Mouse (Mus musculus) forebrain, embryonic 12.5 days (tissue): ENCODE results near the gene Fbxl18. TPM values are rescaled to one million over a fixed set of nuclear protein-coding genes. Genes with fewer than 3 reads are reported as not detected.
A peak's percentile ranks its signal among the peaks of the same experiment; 100 is the strongest.

Experiments
- ATAC-seq: fragments of 200-750 bp; cut with Nextera tagmentation; 2 replicates; pipeline ENCODE4 v1.8.0; 2017; ENCODE audit warnings: moderate TSS enrichment; ENCODE audit not compliant: low FRiP score
- H3K27ac ChIP-seq: fragments of 300-500 bp; sonication (generic); 2 replicates; pipeline ENCODE4 v1.5.1; 2016; ENCODE audit warnings: mild to moderate bottlenecking
- H3K27me3 ChIP-seq: fragments of 300-500 bp; sonication (generic); 2 replicates; pipeline ENCODE4 v1.6.1; 2016; ENCODE audit warnings: mild to moderate bottlenecking
- H3K36me3 ChIP-seq: fragments of 300-500 bp; sonication (generic); replicated peaks from 2 replicates; pipeline ENCODE4 v1.6.1; 2016; ENCODE audit warnings: mild to moderate bottlenecking
- H3K4me1 ChIP-seq: fragments of 300-500 bp; sonication (generic); 2 replicates; pipeline ENCODE4 v1.6.1; 2016
- H3K4me2 ChIP-seq: fragments of 300-500 bp; sonication (generic); 2 replicates; pipeline ENCODE4 v1.6.1; 2016; ENCODE audit warnings: mild to moderate bottlenecking, moderate library complexity
- H3K4me3 ChIP-seq: fragments of 300-500 bp; sonication (generic); replicated peaks from 2 replicates; pipeline ENCODE4 v1.5.1; 2016; ENCODE audit warnings: mild to moderate bottlenecking
- H3K9ac ChIP-seq: fragments of 300-500 bp; sonication (generic); 2 replicates; pipeline ENCODE4 v1.6.1; 2016; ENCODE audit warnings: mild to moderate bottlenecking
- H3K9me3 ChIP-seq: fragments of 300-500 bp; sonication (generic); 2 replicates; pipeline ENCODE4 v1.6.1; 2016
- WGBS: fragments of 180-500 bp; shearing (Covaris S2); methylation state at CpG from one replicate; pipeline ENCODE4 v1.1.7; 2016; 5-methylcytosine and 5-hydroxymethylcytosine counted together
- polyA plus RNA-seq: library from polyadenylated mRNA; unstranded; fragments of >200 nt; fragmentation: Nextera tagmentation; extraction: Ambion mirVana; gene quantifications from 2 replicates; pipeline ENCODE4 v1.2.1, GENCODE M21; 2016

Fbxl18 gene
- polyA plus RNA-seq, 1 experiment from 2014 or later, result 24.6 TPM

DNA sequence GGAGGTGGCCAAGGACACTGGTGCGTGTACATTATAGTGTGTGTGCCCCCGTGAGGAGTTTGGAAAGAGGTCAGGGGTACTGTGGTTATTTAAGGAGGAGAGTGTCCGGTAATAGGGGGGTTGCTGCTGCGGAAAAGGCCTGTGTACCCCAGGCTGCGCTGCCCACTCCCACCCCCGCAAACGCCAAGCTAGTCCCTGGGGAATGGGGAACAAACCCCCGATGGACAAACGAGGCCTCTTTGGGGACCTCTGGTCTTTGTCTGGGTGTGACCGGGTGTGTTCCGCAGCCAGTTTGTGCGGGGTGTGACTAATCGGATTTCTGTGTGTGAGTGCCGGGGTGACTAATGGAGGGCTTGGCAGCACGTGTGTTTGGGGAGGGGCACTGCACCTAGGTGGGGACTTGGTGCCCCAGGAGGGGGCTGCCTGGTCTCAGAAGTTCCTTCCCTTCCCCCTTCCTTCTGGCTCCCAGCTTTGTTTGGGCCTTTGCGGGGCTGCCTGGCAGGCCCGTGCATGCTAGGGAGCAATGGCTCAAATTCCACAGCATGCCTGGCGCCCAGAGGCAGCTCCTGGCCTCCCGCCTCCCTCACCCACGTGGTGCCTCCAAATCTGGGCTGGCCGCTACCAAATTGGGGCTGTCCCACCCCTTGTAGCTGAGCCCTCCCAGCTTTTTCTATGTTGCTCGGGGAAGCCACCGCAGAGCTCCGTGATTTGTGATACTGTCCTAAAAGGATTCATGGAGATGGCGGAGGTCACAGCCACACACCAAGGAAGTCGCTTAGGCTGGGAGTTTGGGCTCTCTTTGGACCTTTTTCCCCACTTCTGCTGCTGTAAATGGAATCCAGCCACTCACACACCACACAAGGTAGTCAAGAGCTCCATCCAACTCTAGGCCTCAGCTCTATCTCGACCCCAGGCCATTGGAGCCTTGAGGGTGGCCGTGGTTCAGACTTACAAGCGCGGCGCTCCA lies 71.8 kb downstream of the Fbxl18 start:
- no peaks in the 10 kb centered on the region for H3K36me3 ChIP-seq
- no peaks in the 10 kb centered on the region for H3K9me3 ChIP-seq
- H3K4me2 ChIP-seq, result peak overlapping the region; percentile 92
- H3K9ac ChIP-seq, result peak overlapping the region; percentile 98
- peak overlapping the region; percentile 100 for H3K27ac ChIP-seq
- WGBS, result 6% methylated on average over 31 of the region's 31 CpGs
- peak; percentile 42 for ATAC-seq
- H3K4me1 ChIP-seq, result peaks cover 41% of the 10 kb centered on the region
- peak overlapping the region; percentile 96 for H3K4me3 ChIP-seq
- H3K27me3 ChIP-seq, result no peaks in the 10 kb centered on the region

DNA sequence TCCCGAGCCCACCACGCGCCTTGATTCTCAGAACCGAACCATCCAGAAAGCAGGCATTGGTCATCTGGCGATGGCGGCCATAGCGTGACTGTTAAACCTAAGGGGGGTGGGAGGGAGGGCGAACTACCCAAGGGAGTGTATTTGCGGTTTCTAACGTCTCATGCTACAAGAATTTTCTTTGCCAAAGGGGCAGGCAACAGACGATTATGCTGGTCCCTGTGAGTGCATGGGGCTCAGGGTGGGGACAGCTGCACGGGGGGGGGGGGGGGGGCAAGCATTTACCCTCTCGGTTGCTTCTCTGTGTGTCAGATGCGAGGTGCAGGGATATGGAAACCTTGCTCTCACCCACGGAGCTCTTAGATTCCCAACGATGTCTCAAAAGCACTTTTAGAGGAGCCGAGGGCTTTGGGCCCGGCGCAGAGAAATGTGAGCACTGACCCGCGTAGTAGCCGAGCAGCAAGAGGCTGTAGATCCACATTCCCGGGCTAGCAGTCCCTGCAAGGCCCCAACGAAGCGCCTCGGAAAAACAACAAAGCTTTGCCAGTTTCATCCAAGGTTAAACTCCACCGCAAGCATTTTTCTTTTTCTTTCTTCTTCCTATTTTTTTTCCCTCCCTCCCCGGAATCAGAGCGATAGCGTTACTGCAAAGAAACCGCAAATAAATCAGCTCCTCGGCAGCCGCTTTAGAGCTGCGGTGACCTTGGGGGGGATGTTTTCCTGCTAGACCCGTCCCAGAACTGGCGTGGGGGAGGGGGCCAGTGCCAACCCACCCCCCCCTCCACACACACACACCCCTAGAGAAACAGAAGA lies 72.7 kb downstream of the Fbxl18 start:
- Histone ChIP-seq H3K27me3 (no peaks in the 10 kb centered on the region), H3K9ac (peak overlapping the region; percentile 98), H3K36me3 (no peaks in the 10 kb centered on the region), H3K4me3 (peak overlapping the region; percentile 96), H3K4me1 (peaks cover 41% of the 10 kb centered on the region), H3K9me3 (no peaks in the 10 kb centered on the region), H3K4me2 (peak overlapping the region; percentile 92), H3K27ac (peak overlapping the region; percentile 100)
- no peak for ATAC-seq
- under 1% methylated on average over 36 of the region's 36 CpGs for WGBS

DNA sequence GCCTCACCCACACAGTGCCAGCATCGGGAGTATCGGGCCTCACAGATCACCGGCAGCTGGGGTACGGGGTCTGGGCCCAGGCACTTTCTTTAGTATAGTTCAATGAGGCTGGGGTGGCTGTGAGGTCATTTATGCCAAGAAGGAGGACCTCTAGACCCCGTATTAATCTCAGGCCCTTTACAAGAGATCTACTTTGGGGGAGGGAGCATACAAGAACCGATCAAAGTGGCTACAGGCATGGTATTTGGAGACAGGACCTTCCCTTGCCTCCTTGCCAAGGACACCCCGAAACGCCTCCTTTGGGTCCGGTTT lies 73.3 kb downstream of the Fbxl18 start:
- no peaks in the 10 kb centered on the region for H3K9me3 ChIP-seq
- no peaks in the 10 kb centered on the region for H3K36me3 ChIP-seq
- H3K27me3 ChIP-seq, result no peaks in the 10 kb centered on the region
- peak overlapping the region; percentile 96 for H3K4me3 ChIP-seq
- H3K9ac ChIP-seq, result peak overlapping the region; percentile 98
- no peak for ATAC-seq
- H3K4me2 ChIP-seq, result peak overlapping the region; percentile 92
- H3K27ac ChIP-seq, result peak overlapping the region; percentile 100
- H3K4me1 ChIP-seq, result peaks cover 41% of the 10 kb centered on the region
- WGBS, result 0% methylated on average over 9 of the region's 9 CpGs

DNA sequence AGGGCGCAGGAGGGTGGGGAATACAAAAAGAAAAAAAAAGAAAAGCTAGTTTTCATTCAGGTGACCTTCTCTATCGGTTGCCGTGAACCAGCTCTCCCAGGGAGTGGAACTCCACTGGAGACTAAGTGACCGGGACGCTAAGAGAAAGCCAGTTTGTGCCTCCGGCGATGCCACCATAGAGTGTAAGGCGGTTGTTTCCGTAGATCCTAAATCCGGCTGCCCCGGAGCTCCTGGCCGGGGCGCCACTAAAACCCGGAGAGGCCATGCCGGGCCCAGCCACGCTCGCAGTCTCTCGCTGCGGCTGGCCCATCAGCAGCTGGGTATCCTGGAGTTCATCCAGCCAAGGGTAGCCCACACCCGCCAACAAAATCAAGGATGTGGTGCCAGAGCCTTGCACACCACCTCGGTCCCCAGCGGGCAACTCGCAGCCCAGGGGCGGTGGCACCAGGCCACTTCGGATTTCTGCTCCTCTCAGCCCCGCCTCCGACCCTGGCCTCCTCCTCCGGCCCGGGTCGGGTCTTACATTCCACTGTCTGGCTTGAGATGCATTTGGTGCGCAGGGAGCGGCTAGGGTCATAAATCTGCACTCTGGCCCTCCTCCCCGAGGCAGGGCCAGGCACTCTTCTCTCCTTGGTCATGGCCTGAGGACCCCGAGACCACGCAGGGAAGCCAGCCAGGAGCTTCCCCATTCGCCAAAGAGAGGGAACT lies 73.8 kb downstream of the Fbxl18 start:
- H3K4me3 ChIP-seq, result peak overlapping the region; percentile 96
- WGBS, result under 1% methylated on average over 36 of the region's 36 CpGs
- H3K27me3 ChIP-seq, result no peaks in the 10 kb centered on the region
- H3K4me1 ChIP-seq, result peaks cover 41% of the 10 kb centered on the region
- H3K36me3 ChIP-seq, result no peaks in the 10 kb centered on the region
- H3K9ac ChIP-seq, result peak overlapping the region; percentile 98
- 0 out of 2 replicates have a peak, but pooled peaks have one; percentile 4 for ATAC-seq
- no peaks in the 10 kb centered on the region for H3K9me3 ChIP-seq
- H3K27ac ChIP-seq, result peak overlapping the region; percentile 100
- H3K4me2 ChIP-seq, result peak overlapping the region; percentile 92

DNA sequence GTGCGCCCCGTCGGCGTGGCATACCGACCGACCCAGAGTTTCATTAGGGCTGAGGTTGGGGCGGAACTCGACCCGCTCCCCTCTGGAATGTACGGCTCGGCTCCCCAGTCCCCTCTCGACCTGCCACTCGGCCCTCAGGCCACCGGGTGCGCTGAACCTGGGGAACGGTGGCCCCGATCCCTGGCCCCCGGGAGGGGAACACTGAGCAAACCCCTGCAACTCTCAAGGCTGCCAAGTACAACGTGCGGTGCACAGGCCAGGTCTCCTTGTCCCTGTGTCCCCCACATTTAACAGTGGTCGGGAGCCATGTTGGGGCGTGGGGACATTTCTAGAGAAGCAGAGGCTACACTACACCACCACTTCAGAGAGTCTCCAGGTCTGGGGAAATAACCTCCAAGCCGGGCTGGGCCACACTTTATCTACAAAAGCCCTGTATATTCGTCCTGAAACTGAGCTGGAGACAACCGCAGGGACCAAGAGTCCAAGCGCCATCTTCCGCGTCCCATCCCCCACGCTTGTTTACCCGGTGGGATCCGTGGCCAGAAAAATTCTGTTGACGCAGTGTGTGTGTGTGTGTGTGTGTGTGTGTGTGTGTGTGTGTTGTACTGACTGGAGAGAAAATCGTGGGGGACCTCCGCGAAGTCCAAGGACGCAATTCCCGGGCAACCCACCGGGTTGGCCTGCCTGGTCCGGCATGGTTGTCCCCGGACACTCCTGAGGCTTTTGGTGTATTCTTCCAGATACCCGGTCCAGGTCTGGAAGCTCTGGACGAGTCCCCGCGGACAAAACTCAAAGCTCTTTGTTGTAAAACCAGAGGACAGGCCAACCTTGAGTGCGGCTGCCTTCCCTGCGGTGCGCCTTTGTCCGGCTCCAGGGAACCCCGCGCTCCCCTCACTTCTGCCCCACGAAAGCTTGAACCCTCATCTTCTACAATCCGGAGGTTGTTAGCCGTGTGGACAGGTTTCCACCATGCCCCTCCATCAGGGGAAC lies 74.7 kb downstream of the Fbxl18 start:
- Histone ChIP-seq H3K36me3 (no peaks in the 10 kb centered on the region), H3K4me2 (peak overlapping the region; percentile 92), H3K9ac (peak overlapping the region; percentile 98), H3K4me3 (peak overlapping the region; percentile 96), H3K4me1 (peaks cover 38% of the 10 kb centered on the region), H3K27me3 (no peaks in the 10 kb centered on the region), H3K27ac (peak overlapping the region; percentile 100), H3K9me3 (no peaks in the 10 kb centered on the region)
- WGBS, result under 1% methylated on average over 50 of the region's 53 CpGs
- no peak for ATAC-seq

DNA sequence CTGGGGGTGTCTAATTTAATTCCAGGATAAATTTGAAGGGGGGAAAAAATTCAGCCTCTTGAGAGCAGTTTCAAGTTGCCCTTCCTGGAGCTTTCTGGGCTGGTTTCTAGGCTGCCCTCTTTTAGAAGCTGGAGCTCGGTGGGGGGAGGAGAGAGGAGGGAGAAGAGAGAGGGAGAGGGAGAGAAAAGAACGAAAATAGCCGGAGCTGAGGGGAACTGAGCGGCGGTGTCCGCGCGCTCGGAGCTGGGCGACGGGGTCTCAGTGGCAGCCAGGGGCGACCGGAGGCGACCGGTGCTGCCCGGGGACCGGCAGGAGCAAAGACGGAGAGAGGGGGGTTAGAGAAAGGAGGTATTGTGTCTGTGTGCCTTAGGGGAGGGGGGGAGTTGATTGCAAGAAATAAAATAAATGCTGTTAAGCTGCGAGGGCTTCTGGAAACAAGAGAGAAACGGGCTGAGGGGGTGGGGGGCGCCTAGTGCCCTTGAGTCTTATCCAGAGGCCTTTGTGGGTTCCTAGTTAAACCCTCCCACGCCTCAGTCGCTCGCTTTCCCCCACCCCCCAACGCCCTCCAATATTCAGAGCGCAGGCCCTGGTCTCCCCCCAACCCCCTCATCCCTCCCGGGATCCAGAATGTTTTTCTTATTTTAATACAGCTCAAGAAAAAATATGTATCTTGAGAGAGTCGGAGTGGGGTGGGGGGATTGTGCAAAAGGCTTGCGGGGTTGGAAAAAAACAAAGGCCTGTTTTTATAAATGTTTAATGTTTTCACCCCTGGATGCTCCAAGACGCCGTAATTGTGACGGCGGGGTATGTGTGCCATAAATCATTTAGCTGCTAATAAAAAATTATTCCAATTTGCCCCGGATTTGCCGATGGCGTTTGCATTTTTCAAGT lies 75.6 kb downstream of the Fbxl18 start:
- peak; percentile 28 for ATAC-seq
- H3K27me3 ChIP-seq, result no peaks in the 10 kb centered on the region
- peak overlapping the region; percentile 96 for H3K4me3 ChIP-seq
- peak overlapping the region; percentile 98 for H3K9ac ChIP-seq
- peaks cover 28% of the 10 kb centered on the region for H3K4me1 ChIP-seq
- H3K27ac ChIP-seq, result peak overlapping the region; percentile 100
- under 1% methylated on average over 35 of the region's 36 CpGs for WGBS
- no peaks in the 10 kb centered on the region for H3K9me3 ChIP-seq
- H3K36me3 ChIP-seq, result peaks cover 5% of the 10 kb centered on the region
- peak overlapping the region; percentile 92 for H3K4me2 ChIP-seq

DNA sequence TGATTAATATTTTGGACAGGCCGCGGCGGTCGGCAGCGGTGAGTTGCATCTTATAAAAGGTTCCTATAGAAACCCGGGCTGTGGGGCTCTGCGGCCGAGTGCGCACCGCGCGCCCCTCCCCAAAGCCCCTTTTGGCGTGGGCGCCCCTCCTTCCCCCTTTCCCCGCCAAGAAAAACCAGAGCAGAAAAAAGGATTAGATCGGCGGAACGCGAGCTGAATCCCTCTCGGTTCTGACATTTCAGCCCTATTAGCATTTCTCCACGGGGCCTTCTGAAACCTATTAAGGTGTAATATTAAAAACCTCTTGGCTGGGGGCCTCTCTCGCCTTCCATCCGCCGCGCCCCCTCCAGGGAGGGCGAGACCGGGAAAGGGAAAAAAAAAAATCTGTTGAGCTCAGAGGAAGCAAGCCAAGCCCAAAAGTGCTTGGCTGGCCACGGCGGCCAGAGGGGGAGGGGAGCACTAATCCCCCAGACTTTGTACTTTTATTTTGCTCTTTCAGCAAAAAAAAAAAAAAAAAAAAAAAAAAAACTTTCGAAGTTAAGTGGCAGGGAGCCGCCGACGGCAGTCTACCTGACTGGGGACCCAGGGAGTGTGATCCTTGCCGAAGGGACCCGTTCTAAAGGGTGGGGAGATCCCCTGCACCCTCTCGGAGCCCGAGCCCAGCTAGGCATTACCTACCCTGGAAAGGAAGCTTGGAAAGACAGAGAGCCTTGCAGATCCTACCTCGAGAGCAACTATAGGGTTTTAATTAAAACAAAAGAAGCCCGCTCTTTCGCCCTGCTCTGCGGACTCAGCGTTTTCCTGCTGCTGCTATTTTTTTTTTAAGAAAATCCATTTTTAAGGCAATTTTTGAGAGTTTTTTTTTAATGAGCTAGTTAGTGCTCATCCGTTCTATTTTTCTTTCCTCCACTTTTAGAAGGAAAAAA lies 76.5 kb downstream of the Fbxl18 start:
- H3K9me3 ChIP-seq, result no peaks in the 10 kb centered on the region
- H3K27ac ChIP-seq, result peak overlapping the region; percentile 100
- H3K9ac ChIP-seq, result peak overlapping the region; percentile 98
- no peaks in the 10 kb centered on the region for H3K27me3 ChIP-seq
- WGBS, result under 1% methylated on average over 43 of the region's 43 CpGs
- peaks cover 19% of the 10 kb centered on the region for H3K4me1 ChIP-seq
- no peak; the same call in 1 of the 2 replicates for ATAC-seq
- H3K4me2 ChIP-seq, result peak overlapping the region; percentile 92
- H3K4me3 ChIP-seq, result peak overlapping the region; percentile 96
- peaks cover 14% of the 10 kb centered on the region for H3K36me3 ChIP-seq

DNA sequence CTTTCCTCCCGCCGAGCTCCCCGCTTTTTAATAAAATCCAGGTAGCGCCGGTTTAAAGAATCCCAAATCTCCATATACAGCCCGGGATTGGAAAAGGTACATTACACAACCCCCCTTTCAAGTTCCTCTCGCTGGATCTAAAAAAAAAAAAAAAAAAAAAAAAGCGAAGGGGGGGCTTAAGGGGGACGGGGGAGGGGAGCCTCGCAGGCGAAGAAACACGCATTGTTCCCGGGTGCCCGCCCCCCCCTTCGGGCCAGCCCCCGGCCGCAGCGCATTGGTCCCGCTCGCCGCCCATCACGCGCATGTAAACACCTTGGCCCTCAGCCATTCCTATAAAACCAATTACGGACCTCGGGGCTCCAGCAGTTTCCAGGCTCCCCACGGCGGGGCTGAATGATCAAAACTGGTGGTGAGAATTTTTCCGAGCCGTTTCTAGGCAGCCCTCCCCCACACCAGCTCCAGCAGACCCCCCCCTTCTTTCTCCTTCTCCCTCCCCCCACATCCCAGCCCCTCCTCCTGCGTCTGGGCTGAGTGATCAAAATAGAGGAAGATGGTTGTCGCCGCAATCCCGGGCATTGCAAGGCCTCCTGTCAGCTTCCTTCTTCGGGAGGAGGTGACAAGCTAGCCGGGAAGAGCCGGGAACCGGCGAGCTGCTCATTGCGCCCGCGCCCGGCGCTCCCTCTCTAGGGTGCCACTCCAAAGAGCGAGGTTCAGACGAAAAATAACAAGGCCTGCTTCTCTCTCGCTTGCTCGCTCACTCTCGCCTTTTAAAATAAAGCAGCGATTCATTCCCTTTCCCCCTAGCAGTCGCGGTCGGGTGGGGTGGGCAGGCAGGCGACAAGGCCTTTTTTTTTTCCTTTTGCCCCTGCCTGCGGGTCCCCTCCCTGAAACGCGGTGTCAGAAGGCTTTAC lies 77.4 kb downstream of the Fbxl18 start, which contains the start of gene Tnrc18:
TSS of gene Tnrc18 (minus strand) at position 139 of the 911 bp plus-strand sequence.
- H3K9me3 ChIP-seq, result no peaks in the 10 kb centered on the region
- H3K4me3 ChIP-seq, result peak within 1 kb of the TSS; percentile 96
- peak within 1 kb of the TSS; percentile 100 for H3K27ac ChIP-seq
- WGBS, result under 1% methylated on average over 55 of the region's 56 CpGs
- H3K4me2 ChIP-seq, result peak within 1 kb of the TSS; percentile 97
- peak within 1 kb of the TSS; percentile 100 for H3K9ac ChIP-seq
- H3K27me3 ChIP-seq, result no peaks in the 10 kb centered on the region
- peak; percentile 81 for ATAC-seq
- peaks cover 15% of the 10 kb centered on the region for H3K36me3 ChIP-seq
- H3K4me1 ChIP-seq, result peaks cover 19% of the 10 kb centered on the region
